Mouse (Mus musculus) Muller cell, postnatal 12 days (primary cell): ENCODE measurements around the gene Cenpk.
"Not testable (repeated sequence)": the region's sequence is repeated elsewhere in the genome, so short reads cannot be mapped to it uniquely, and the experiment has no call there.

Experiments used
- DNase-seq: peaks from one replicate; pipeline ENCODE4 v3.0.0-alpha.2; 2015; ENCODE audit errors: inconsistent ontology term

The Cenpk gene

GRCm38 (mm10) chr13:104228384-104229066, at the start of gene Cenpk, which contains the start of gene Ppwd1:
TSS of gene Cenpk (plus strand) at chr13:104228611.
TSS of gene Ppwd1 (minus strand) at chr13:104228843.
- DNase-seq, result peak; percentile 97

GRCm38 (mm10) chr13:104178650-104179121, 49.7 kb upstream of the Cenpk start, which contains the start of gene Trim23:
TSS of gene Trim23 (plus strand) at chr13:104178797.
- DNase-seq, result peak; percentile 96

- DNase-seq, result peak; percentile 27
Observed at GRCm38 (mm10) chr13:104179176-104179888, 49.1 kb upstream of the Cenpk start.

GRCm38 (mm10) chr13:104187357-104187756, 41.1 kb upstream of the Cenpk start:
- DNase-seq, result no peak

- DNase-seq, result not testable (repeated sequence)
Observed at GRCm38 (mm10) chr13:104195891-104196290, 32.5 kb upstream of the Cenpk start.

- DNase-seq, result no peak
Observed at GRCm38 (mm10) chr13:104204313-104204712, 24.1 kb upstream of the Cenpk start.

GRCm38 (mm10) chr13:104227478-104227877, 933 bp upstream of the Cenpk start:
- DNase-seq, result no peak

GRCm38 (mm10) chr13:104229181-104229580, 770 bp downstream of the Cenpk start:
- no peak for DNase-seq

GRCm38 (mm10) chr13:104258997-104259396, 30.6 kb downstream of the Cenpk start:
- no peak for DNase-seq

- peak; percentile 52 for DNase-seq
Observed at GRCm38 (mm10) chr13:104285031-104285431, 56.6 kb downstream of the Cenpk start.

- peak; percentile 60 for DNase-seq
Observed at GRCm38 (mm10) chr13:104285737-104286311, 57.4 kb downstream of the Cenpk start.

GRCm38 (mm10) chr13:104286336-104286735, 57.9 kb downstream of the Cenpk start:
- peak; percentile 45 for DNase-seq

GRCm38 (mm10) chr13:104286897-104287309, 58.5 kb downstream of the Cenpk start:
- peak; percentile 93 for DNase-seq

GRCm38 (mm10) chr13:104287366-104288225, 59.2 kb downstream of the Cenpk start, which contains the start of gene Adamts6:
TSS of gene Adamts6 (plus strand) at chr13:104287835.
- peak; percentile 62 for DNase-seq

GRCm38 (mm10) chr13:104288226-104288859, 59.9 kb downstream of the Cenpk start:
- DNase-seq, result peak; percentile 60

- no peak for DNase-seq
Observed at GRCm38 (mm10) chr13:104289176-104289575, 60.8 kb downstream of the Cenpk start.

- no peak for DNase-seq
Observed at GRCm38 (mm10) chr13:104295472-104295871, 67.1 kb downstream of the Cenpk start.
